Mouse (Mus musculus) lung, embryonic 15.5 days (tissue): Measurements from ENCODE around the gene Brms1. TPM values are rescaled to one million over a fixed set of nuclear protein-coding genes. Genes with fewer than 3 reads are reported as not detected.
A peak's percentile ranks its signal among the peaks of the same experiment; 100 is the strongest.

Source experiments
- ATAC-seq: fragments of 200-750 bp; cut with Nextera tagmentation; 2 replicates; pipeline ENCODE4 v1.8.0; 2017; ENCODE audit warnings: moderate number of reproducible peaks, borderline replicate concordance; ENCODE audit not compliant: low FRiP score, low TSS enrichment; ENCODE audit errors: extremely low read depth
- H3K27ac ChIP-seq: fragments of 300-500 bp; sonication (generic); 2 replicates; pipeline ENCODE4 v1.5.1; 2015; ENCODE audit warnings: moderate library complexity, mild to moderate bottlenecking, inconsistent platforms
- H3K27me3 ChIP-seq: fragments of 300-500 bp; sonication (generic); 2 replicates; pipeline ENCODE4 v1.6.1; 2015; ENCODE audit warnings: inconsistent platforms
- H3K36me3 ChIP-seq: fragments of 300-500 bp; sonication (generic); 2 replicates; pipeline ENCODE4 v1.6.1; 2015; ENCODE audit warnings: inconsistent platforms
- H3K4me1 ChIP-seq: fragments of 300-500 bp; sonication (generic); 2 replicates; pipeline ENCODE4 v1.6.1; 2015; ENCODE audit warnings: inconsistent platforms
- H3K4me2 ChIP-seq: fragments of 300-500 bp; sonication (generic); 2 replicates; pipeline ENCODE4 v1.6.1; 2015; ENCODE audit warnings: inconsistent platforms, mild to moderate bottlenecking, moderate library complexity
- H3K4me3 ChIP-seq: fragments of 300-500 bp; sonication (generic); 2 replicates; pipeline ENCODE4 v1.5.1; 2015; ENCODE audit warnings: mild to moderate bottlenecking, inconsistent platforms
- H3K9ac ChIP-seq: fragments of 300-500 bp; sonication (generic); 2 replicates; pipeline ENCODE4 v1.6.1; 2015; ENCODE audit warnings: inconsistent platforms
- H3K9me3 ChIP-seq: fragments of 300-500 bp; sonication (generic); 2 replicates; pipeline ENCODE4 v1.6.1; 2016; ENCODE audit warnings: inconsistent platforms
- WGBS: fragments of 180-500 bp; shearing (Covaris S2); methylation state at CpG from one replicate; pipeline ENCODE4 v1.1.7; 2015; 5-methylcytosine and 5-hydroxymethylcytosine counted together
- polyA plus RNA-seq: library from polyadenylated mRNA; unstranded; fragments of >200 nt; fragmentation: Nextera tagmentation; extraction: Ambion mirVana; gene quantifications from 2 replicates; pipeline ENCODE4 v1.2.1, GENCODE M21; 2015

The Brms1 gene
- polyA plus RNA-seq, 1 experiment from 2014 or later: 51.4 TPM

- H3K4me3 ChIP-seq: peak overlapping the region; percentile 76
- H3K27me3 ChIP-seq: no peaks in the 10 kb centered on the region
- H3K9me3 ChIP-seq: no peaks in the 10 kb centered on the region
- ATAC-seq: no peak
- WGBS: 3% methylated on average over 16 of the region's 16 CpGs
- peaks cover 39% of the 10 kb centered on the region for H3K4me1 ChIP-seq
- peak overlapping the region; percentile 95 for H3K4me2 ChIP-seq
- peak overlapping the region; percentile 68 for H3K9ac ChIP-seq
- H3K36me3 ChIP-seq: peaks cover 9% of the 10 kb centered on the region
- peak overlapping the region; percentile 43 for H3K27ac ChIP-seq
Observed at GRCm38 (mm10) chr19:5041588-5041987, 434 bp downstream of the Brms1 start.

GRCm38 (mm10) chr19:5045531-5045930, 4.4 kb downstream of the Brms1 start:
- no peaks in the 10 kb centered on the region for H3K9me3 ChIP-seq
- H3K9ac ChIP-seq: no peak overlapping the region
- no peak overlapping the region for H3K4me3 ChIP-seq
- no peaks in the 10 kb centered on the region for H3K27me3 ChIP-seq
- no peak overlapping the region for H3K4me2 ChIP-seq
- peaks cover 27% of the 10 kb centered on the region for H3K36me3 ChIP-seq
- WGBS: 75% methylated on average over 4 of the region's 4 CpGs
- peaks cover 24% of the 10 kb centered on the region for H3K4me1 ChIP-seq
- ATAC-seq: no peak
- no peak overlapping the region for H3K27ac ChIP-seq

GRCm38 (mm10) chr19:5048138-5049056, 7.2 kb downstream of the Brms1 start:
- H3K27me3 ChIP-seq: peaks cover 15% of the 10 kb centered on the region
- 85% methylated on average over 14 of the region's 14 CpGs for WGBS
- ATAC-seq: no peak

GRCm38 (mm10) chr19:5049325-5049724, 8.2 kb downstream of the Brms1 start:
- WGBS: 76% methylated on average over 6 of the region's 6 CpGs
- no peak overlapping the region for H3K9ac ChIP-seq
- H3K27me3 ChIP-seq: peaks cover 15% of the 10 kb centered on the region
- no peak for ATAC-seq
- no peak overlapping the region for H3K27ac ChIP-seq
- peaks cover 27% of the 10 kb centered on the region for H3K36me3 ChIP-seq
- no peak overlapping the region for H3K4me2 ChIP-seq
- no peaks in the 10 kb centered on the region for H3K9me3 ChIP-seq
- no peak overlapping the region for H3K4me3 ChIP-seq
- peaks cover 26% of the 10 kb centered on the region for H3K4me1 ChIP-seq

More at GRCm38 (mm10) chr19:5048138-5049056, 7.2 kb downstream of the Brms1 start:
- Histone ChIP-seq H3K4me1 (peaks cover 26% of the 10 kb centered on the region), H3K36me3 (peaks cover 27% of the 10 kb centered on the region), H3K9ac (no peak overlapping the region), H3K27ac (no peak overlapping the region), H3K9me3 (no peaks in the 10 kb centered on the region), H3K4me2 (no peak overlapping the region), H3K4me3 (no peak overlapping the region)

GRCm38 (mm10) chr19:5050047-5050905, 9.1 kb downstream of the Brms1 start, which contains the start of gene Rin1:
Rin1 (plus strand) TSS chr19:5050481.
- Histone ChIP-seq H3K4me3 (peak within 1 kb of the TSS; percentile 35), H3K36me3 (peaks cover 24% of the 10 kb centered on the region), H3K9ac (peak within 1 kb of the TSS; percentile 24; the same call in 1 of the 2 replicates), H3K4me1 (peaks cover 26% of the 10 kb centered on the region), H3K27ac (peak within 1 kb of the TSS; percentile 35; the same call in 1 of the 2 replicates), H3K4me2 (peak within 1 kb of the TSS; percentile 55), H3K27me3 (peaks cover 15% of the 10 kb centered on the region), H3K9me3 (no peaks in the 10 kb centered on the region)
- peak; percentile 60 for ATAC-seq
- WGBS: 17% methylated on average over 13 of the region's 14 CpGs

GRCm38 (mm10) chr19:5051031-5051430, 9.9 kb downstream of the Brms1 start:
- H3K4me1 ChIP-seq: peaks cover 26% of the 10 kb centered on the region
- ATAC-seq: 0 out of 2 replicates have a peak, but pooled peaks have one; percentile 14
- peak overlapping the region; percentile 55 for H3K4me2 ChIP-seq
- H3K27ac ChIP-seq: peak overlapping the region; percentile 35; the same call in 1 of the 2 replicates
- H3K36me3 ChIP-seq: peaks cover 22% of the 10 kb centered on the region
- WGBS: 9% methylated on average over 17 of the region's 17 CpGs
- H3K9me3 ChIP-seq: no peaks in the 10 kb centered on the region
- peaks cover 15% of the 10 kb centered on the region for H3K27me3 ChIP-seq
- H3K4me3 ChIP-seq: peak overlapping the region; percentile 35
- H3K9ac ChIP-seq: peak overlapping the region; percentile 24; the same call in 1 of the 2 replicates

GRCm38 (mm10) chr19:5051515-5051914, 10.4 kb downstream of the Brms1 start:
- WGBS: 59% methylated on average over 3 of the region's 3 CpGs
- H3K4me2 ChIP-seq: peak overlapping the region; percentile 55
- no peak for ATAC-seq
- H3K4me3 ChIP-seq: peak overlapping the region; percentile 35
- H3K27me3 ChIP-seq: peaks cover 15% of the 10 kb centered on the region
- H3K9ac ChIP-seq: 0 out of 2 replicates have a peak overlapping the region, but pooled peaks have one; percentile 24
- no peaks in the 10 kb centered on the region for H3K9me3 ChIP-seq
- peak overlapping the region; percentile 35; the same call in 1 of the 2 replicates for H3K27ac ChIP-seq
- peaks cover 29% of the 10 kb centered on the region for H3K4me1 ChIP-seq
- peaks cover 19% of the 10 kb centered on the region for H3K36me3 ChIP-seq

- H3K9ac ChIP-seq: no peak overlapping the region
- ATAC-seq: no peak
- peaks cover 15% of the 10 kb centered on the region for H3K27me3 ChIP-seq
- 29% methylated on average over 25 of the region's 25 CpGs for WGBS
- no peaks in the 10 kb centered on the region for H3K9me3 ChIP-seq
- H3K36me3 ChIP-seq: peaks cover 11% of the 10 kb centered on the region
- H3K4me3 ChIP-seq: no peak overlapping the region
- no peak overlapping the region for H3K27ac ChIP-seq
- peaks cover 35% of the 10 kb centered on the region for H3K4me1 ChIP-seq
- peak overlapping the region; percentile 55 for H3K4me2 ChIP-seq
Observed at GRCm38 (mm10) chr19:5052166-5052822, 11.1 kb downstream of the Brms1 start.

- no peak overlapping the region for H3K9ac ChIP-seq
- 65% methylated on average over 17 of the region's 17 CpGs for WGBS
- H3K9me3 ChIP-seq: no peaks in the 10 kb centered on the region
- no peak overlapping the region for H3K4me2 ChIP-seq
- ATAC-seq: no peak
- H3K4me1 ChIP-seq: peaks cover 40% of the 10 kb centered on the region
- H3K27ac ChIP-seq: no peak overlapping the region
- H3K4me3 ChIP-seq: no peak overlapping the region
- H3K36me3 ChIP-seq: peaks cover 5% of the 10 kb centered on the region
- H3K27me3 ChIP-seq: peaks cover 15% of the 10 kb centered on the region
Observed at GRCm38 (mm10) chr19:5052853-5053252, 11.7 kb downstream of the Brms1 start.

- no peak for ATAC-seq
- no peaks in the 10 kb centered on the region for H3K9me3 ChIP-seq
- no peak overlapping the region for H3K4me3 ChIP-seq
- H3K4me1 ChIP-seq: peaks cover 51% of the 10 kb centered on the region
- H3K9ac ChIP-seq: no peak overlapping the region
- H3K27ac ChIP-seq: no peak overlapping the region
- WGBS: 19% methylated on average over 9 of the region's 9 CpGs
- H3K36me3 ChIP-seq: peaks cover 4% of the 10 kb centered on the region
- H3K27me3 ChIP-seq: peaks cover 15% of the 10 kb centered on the region
- no peak overlapping the region for H3K4me2 ChIP-seq
Observed at GRCm38 (mm10) chr19:5053909-5054308, 12.8 kb downstream of the Brms1 start.

- ATAC-seq: no peak
- Histone ChIP-seq H3K9ac (no peak overlapping the region), H3K4me1 (peaks cover 60% of the 10 kb centered on the region), H3K36me3 (no peaks in the 10 kb centered on the region), H3K27me3 (peaks cover 15% of the 10 kb centered on the region), H3K9me3 (no peaks in the 10 kb centered on the region), H3K27ac (no peak overlapping the region), H3K4me2 (no peak overlapping the region), H3K4me3 (no peak overlapping the region)
- WGBS: 11% methylated on average over 6 of the region's 6 CpGs
Observed at GRCm38 (mm10) chr19:5056251-5056650, 15.1 kb downstream of the Brms1 start.
